Mouse (Mus musculus) ES-Bruce4 (cell line): ENCODE measurements around the gene Abhd15. TPM values are rescaled to one million over a fixed set of nuclear protein-coding genes. Genes with fewer than 3 reads are reported as not detected.

ENCODE experiments used
- H3K27ac ChIP-seq: 2 replicates; pipeline ENCODE4 v1.5.1; 2012; ENCODE audit warnings: low read length, inconsistent platforms; ENCODE audit not compliant: insufficient read depth
- H3K27me3 ChIP-seq: 2 replicates; pipeline ENCODE4 v1.6.1; 2012; ENCODE audit warnings: mild to moderate bottlenecking, low read length, inconsistent platforms; ENCODE audit not compliant: control insufficient read depth, poor library complexity, insufficient read depth, severe bottlenecking
- H3K36me3 ChIP-seq: 2 replicates; pipeline ENCODE4 v1.6.1; 2012; ENCODE audit warnings: inconsistent platforms, mild to moderate bottlenecking, low read length, moderate library complexity; ENCODE audit not compliant: control insufficient read depth, poor library complexity, insufficient read depth, severe bottlenecking
- H3K4me1 ChIP-seq: one replicate; pipeline ENCODE4 v1.8.1; 2011; ENCODE audit warnings: low read length; ENCODE audit not compliant: control insufficient read depth, insufficient read depth
- H3K4me3 ChIP-seq: 2 replicates; pipeline ENCODE4 v1.5.1; 2011; ENCODE audit warnings: low read depth, mild to moderate bottlenecking, low read length
- H3K9ac ChIP-seq: 2 replicates; pipeline ENCODE4 v1.6.1; 2012; ENCODE audit warnings: low read depth, mild to moderate bottlenecking, inconsistent platforms; ENCODE audit not compliant: poor library complexity, severe bottlenecking
- H3K9me3 ChIP-seq: replicated peaks from 2 replicates; pipeline ENCODE4 v1.6.1; 2012; ENCODE audit warnings: mild to moderate bottlenecking, low read length, inconsistent platforms; ENCODE audit not compliant: control insufficient read depth, poor library complexity, insufficient read depth, severe bottlenecking
- CTCF ChIP-seq: IDR thresholded peaks from one replicate; pipeline ENCODE4 v1.8.1; 2011; ENCODE audit warnings: low read depth, low read length
- EP300 ChIP-seq: IDR thresholded peaks from 2 replicates; pipeline ENCODE4 v1.6.1; 2011; ENCODE audit warnings: low read depth, low read length; ENCODE audit not compliant: insufficient read depth
- POLR2A ChIP-seq: IDR thresholded peaks from one replicate; pipeline ENCODE4 v1.8.1; 2011; ENCODE audit warnings: low read length; ENCODE audit not compliant: insufficient read depth
- polyA plus RNA-seq: library from polyadenylated mRNA; stranded (reverse); fragments of >200 nt; gene quantifications from 2 replicates; pipeline ENCODE4 v1.2.4, GENCODE M21; 2011; ENCODE audit warnings: low read depth; ENCODE audit not compliant: missing spikeins, insufficient read depth, insufficient read length

The Abhd15 gene
- polyA plus RNA-seq, 1 experiment = not detected

DNA sequence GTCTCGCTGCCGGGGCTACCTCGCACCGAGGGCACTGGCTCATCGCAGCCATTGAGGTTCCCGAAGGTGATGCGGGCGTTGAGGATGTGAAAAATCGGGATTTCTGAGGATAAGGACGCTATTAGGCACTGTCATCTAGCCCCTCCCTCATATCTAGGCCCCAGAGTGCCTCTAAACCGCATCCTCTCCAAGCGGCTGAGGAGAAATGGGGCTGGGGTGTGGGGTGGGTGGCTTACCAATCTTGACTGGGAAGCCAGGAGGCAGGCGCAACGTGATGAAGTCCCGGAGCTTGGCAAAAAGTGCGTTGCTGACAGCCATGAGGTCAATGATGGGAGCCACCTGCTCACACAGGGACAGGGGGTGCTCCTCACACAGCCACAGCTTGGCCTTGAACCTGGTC, 42.1 kb upstream of the Abhd15 start:
- H3K9me3 ChIP-seq = no peaks in the 10 kb centered on the region
- TF ChIP-seq EP300 (no peak), CTCF (no peak), POLR2A (no peak)
- H3K36me3 ChIP-seq = no peaks in the 10 kb centered on the region

DNA sequence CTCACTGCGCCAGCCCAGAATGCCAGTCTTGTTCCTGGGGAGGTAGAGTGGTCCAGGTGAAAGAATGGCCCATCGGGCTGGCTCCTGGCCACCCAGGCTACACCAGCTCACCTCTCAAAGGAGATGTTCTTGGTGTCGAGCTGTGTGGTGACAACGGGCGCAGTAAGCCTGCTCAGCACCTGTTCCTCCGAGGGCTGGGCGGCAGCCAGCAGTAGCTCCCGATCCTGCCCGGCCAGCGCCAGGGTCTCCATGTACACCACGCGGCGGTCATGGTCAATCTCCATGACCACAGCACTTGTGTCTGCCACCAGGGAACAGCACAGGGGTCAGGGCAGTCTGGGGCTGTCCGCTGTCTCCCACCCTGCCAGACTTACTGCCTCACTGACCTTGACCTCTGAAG, 38.7 kb upstream of the Abhd15 start:
- H3K36me3 ChIP-seq = no peaks in the 10 kb centered on the region
- H3K9ac ChIP-seq = no peak overlapping the region
- TF ChIP-seq CTCF (no peak), EP300 (no peak), POLR2A (no peak)

More for the DNA sequence above, 42.1 kb upstream of the Abhd15 start:
- Histone ChIP-seq H3K27ac (no peak overlapping the region), H3K9ac (no peak overlapping the region), H3K4me3 (no peak overlapping the region), H3K4me1 (no peaks in the 10 kb centered on the region), H3K27me3 (no peaks in the 10 kb centered on the region)

DNA sequence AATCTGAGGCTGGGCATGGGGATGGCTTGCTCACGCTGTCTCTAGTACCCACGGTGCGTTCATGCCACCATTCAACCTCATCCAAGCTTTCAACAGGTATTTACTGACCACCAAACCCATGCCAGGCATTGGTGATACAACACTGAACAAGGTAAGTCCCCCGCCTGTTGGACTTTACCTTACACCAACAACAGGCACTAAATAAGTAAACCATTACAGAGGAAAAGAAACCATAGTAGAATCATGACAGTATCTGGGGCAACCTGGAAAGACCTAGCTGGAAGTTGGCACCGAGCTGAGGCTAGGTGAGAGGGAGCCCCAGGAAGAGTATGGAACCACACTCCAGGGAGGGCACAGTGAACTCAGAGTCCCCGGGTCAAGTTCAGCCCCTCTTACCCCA, 38.0 kb upstream of the Abhd15 start:
- no peaks in the 10 kb centered on the region for H3K36me3 ChIP-seq
- H3K4me1 ChIP-seq = no peaks in the 10 kb centered on the region
- H3K27me3 ChIP-seq = no peaks in the 10 kb centered on the region
- no peak overlapping the region for H3K9ac ChIP-seq
- H3K27ac ChIP-seq = no peak overlapping the region
- TF ChIP-seq CTCF = no peak
- TF ChIP-seq EP300 = no peak
- TF ChIP-seq POLR2A = no peak
- no peaks in the 10 kb centered on the region for H3K9me3 ChIP-seq
- H3K4me3 ChIP-seq = no peak overlapping the region

More for the DNA sequence above, 38.7 kb upstream of the Abhd15 start:
- Histone ChIP-seq H3K4me1 (no peaks in the 10 kb centered on the region), H3K9me3 (no peaks in the 10 kb centered on the region), H3K4me3 (no peak overlapping the region), H3K27me3 (no peaks in the 10 kb centered on the region), H3K27ac (no peak overlapping the region)

DNA sequence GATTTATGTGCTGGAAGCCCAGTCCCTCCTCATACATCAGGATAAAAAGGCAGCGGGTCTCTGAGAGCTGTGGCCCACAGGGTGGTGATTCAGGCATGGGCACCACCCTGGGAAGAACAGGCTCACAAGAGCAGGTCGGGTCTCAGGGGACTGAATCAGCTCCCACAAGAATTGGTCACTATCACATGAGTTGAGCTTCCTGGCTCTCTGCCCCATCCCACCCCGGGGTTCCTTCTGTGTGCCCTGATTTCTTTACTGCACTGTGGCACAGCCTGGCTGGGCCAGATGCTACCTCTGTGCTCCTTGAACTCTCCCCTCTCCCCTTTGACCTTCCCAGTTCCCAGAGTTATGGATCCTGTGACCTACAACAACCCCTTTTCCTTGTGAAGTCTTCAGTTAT, 31.9 kb upstream of the Abhd15 start:
- no peaks in the 10 kb centered on the region for H3K27me3 ChIP-seq
- H3K36me3 ChIP-seq = no peaks in the 10 kb centered on the region
- no peaks in the 10 kb centered on the region for H3K9me3 ChIP-seq
- H3K27ac ChIP-seq = no peak overlapping the region
- no peaks in the 10 kb centered on the region for H3K4me1 ChIP-seq
- H3K4me3 ChIP-seq = no peak overlapping the region
- no peak overlapping the region for H3K9ac ChIP-seq
- TF ChIP-seq EP300 = no peak
- no peak for TF ChIP-seq CTCF
- TF ChIP-seq POLR2A = no peak

DNA sequence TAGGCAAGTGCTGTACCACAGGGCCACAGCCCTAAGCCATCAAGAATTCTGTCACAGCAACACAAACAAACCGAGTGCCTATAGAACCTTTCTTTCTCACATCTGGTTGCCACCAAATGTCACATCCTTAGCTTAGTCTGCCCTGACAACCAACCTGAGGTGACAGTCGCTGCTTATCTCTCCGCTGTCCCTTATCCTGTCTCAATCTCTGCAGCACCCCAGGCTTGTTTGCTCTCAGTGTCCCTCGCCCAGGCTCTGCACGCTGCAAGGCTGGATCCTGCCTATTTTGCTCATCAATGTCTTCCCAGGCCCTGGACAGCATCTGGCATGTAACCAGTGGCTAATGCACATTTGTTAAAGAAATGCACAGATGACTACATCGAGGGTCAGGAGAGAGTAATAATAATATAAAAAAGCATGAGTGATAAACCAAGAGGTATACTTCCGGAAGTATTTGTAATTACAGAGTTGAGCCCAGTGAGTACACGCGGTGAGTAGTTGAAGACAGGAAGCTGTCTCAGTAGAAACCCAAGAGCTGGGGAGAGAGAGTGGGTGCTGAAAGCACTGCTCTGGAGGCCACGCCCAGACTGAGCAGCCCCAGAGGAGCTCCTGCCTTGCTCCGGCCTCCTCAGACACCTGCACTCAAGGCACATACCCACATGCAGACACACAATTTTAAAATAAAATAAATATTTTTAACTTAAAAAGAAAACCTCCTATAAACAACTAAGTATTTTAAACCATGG, 31.2 kb upstream of the Abhd15 start:
- TF ChIP-seq EP300 = no peak
- TF ChIP-seq CTCF = no peak
- no peak for TF ChIP-seq POLR2A
- Histone ChIP-seq H3K9me3 (no peaks in the 10 kb centered on the region), H3K9ac (no peak overlapping the region), H3K27me3 (no peaks in the 10 kb centered on the region), H3K36me3 (no peaks in the 10 kb centered on the region), H3K27ac (no peak overlapping the region), H3K4me3 (no peak overlapping the region), H3K4me1 (no peaks in the 10 kb centered on the region)

DNA sequence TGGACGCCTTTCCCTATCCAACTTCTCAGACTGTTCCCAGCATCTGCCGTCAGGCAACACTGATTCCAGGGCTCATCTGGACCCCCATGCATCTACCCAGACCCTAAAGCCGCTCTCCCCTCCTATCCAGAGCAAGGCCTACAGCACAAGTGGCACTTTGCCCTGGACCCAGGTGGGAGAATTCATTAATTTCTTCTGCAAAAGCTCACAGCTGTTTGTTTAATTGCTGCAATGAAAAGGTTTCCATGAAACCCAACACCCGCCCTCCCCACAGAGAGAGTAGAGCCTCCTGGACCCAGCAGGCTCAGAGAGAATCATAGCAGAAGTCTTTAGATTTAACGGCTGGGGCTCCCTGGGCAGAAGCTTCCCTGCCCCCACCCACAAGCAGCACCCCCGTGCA, 29.7 kb upstream of the Abhd15 start:
- Histone ChIP-seq H3K27me3 (peaks cover 5% of the 10 kb centered on the region), H3K4me3 (no peak overlapping the region), H3K9me3 (no peaks in the 10 kb centered on the region), H3K9ac (no peak overlapping the region), H3K27ac (no peak overlapping the region), H3K4me1 (no peaks in the 10 kb centered on the region), H3K36me3 (no peaks in the 10 kb centered on the region)
- TF ChIP-seq CTCF (no peak), EP300 (no peak), POLR2A (no peak)
